Mouse (Mus musculus) cerebellum, postnatal 14 days (tissue): ENCODE data around the gene Rgl2.

Source experiments
- DNase-seq, 2 experiments: peaks; one replicate each; pipeline ENCODE4 v3.0.0; 2021; ENCODE audit warnings: mixed read lengths in 2 of 2

Gene Rgl2

DNA sequence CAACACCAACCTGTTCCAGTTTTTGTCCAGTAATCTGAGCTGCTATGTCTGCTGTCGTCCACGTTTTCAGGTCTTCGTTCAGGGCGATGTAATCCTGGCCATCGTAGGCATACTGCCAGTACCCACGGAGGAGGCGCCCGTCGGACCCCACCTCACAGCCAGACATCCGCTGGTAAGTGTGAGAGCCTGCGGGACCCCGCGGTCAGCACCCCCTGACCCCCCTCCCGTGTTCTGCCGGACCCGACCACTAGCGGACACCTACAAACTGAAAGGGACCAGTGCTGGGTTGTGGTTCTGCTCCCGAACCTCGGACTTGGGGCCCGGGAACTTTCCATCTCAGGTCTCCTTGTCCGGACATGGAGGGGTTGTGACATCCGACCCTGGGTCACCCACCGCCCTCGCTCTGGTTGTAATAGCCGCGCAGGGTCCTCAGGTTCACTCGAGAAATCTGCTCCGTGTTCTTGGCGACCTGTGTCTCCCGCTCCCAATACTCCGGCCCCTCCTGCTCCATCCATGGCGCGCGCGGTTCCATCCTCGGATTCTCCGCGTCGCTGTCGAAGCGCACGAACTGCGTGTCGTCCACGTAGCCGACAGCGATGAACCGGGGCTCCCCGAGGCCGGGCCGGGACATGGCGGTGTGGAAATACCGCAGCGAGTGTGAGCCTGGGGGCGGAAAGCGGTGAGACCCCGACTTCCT lies 48.7 kb downstream of the Rgl2 start:
- no peak for DNase-seq

DNA sequence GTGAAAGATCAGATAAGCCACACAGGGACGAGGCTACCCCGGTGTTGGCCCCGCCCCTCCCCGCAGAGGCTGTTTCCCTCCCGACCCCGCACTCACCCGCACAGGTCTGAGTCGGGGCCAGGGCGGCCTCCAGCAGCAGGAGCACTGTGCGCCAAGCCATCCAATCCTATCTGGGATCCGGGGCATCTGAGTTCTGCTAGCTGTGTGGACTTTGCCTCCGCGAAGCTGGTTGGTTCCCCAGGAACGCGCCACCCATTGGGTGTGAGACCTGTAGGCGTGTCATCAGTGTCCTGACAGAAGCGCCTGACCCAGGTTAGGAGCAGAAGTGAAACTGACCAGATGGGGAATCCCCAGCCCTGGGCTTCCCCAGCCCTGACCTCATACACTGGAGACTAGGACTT lies 49.3 kb downstream of the Rgl2 start:
- DNase-seq = peak; percentile 54 to 68

DNA sequence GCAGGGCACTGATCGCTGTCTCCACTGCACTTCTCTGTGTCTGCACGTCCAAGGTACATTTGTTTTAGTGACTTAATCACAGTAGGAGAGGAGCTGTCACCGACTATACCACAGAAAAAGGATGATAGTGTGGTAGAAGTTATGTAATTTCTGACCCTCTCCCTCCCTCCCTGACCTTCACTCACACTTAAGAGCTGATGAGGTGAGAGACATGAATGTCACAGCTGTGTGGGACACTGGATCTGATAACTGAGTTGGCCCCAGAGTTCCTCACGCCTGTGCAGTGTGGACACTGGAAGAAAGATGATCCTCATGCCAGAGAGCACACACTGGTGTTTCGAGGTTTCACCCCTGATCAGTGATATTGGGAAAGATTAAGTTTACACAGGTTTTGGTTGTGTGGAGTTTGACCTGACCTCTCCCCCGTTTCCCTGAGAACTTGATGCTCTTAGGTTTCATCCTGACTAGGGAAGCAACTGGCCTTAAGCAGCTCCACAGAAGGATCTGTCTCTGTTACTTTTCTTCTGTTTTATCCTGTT lies 50.2 kb downstream of the Rgl2 start:
- DNase-seq = no peak

DNA sequence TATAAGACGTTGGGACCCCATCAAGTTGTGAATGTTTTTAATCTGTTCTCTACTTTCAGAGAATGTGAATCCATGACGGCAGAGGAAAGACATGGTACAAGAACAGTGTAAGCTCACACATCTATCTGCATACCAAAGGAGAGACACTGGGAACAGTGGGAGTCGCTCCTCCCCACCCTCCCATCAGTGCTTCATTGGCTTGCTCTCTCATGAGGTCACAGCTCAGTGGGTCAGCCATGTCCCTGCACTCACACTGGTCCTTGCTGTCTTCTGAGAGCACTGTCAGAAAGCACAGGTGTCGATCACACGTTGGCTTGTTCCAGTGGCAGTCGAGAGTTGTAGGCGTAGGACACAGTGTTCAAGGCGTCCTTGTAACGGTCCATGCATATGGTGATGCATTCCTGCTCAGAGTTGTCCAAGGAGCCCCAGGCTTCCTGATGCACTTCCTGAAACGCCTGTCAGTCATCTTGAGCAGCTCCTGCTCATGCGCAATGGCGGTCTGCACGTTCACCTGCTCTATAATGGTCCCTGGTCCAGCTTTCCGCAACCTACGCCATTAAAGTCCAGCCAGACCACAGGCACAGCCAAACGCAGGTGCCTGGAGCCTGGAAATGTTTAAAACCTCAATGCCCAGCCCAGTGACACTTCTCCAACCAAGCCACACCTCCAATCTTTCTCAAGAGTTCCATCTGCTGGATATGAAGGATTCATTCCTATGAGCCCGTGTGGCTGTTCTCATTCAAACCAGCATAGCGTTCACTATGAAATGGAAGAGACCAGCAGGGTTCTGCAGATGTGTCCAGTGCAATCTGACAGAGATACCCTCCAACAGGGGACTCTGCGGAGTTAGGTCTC lies 51.1 kb downstream of the Rgl2 start:
- no peak for DNase-seq

DNA sequence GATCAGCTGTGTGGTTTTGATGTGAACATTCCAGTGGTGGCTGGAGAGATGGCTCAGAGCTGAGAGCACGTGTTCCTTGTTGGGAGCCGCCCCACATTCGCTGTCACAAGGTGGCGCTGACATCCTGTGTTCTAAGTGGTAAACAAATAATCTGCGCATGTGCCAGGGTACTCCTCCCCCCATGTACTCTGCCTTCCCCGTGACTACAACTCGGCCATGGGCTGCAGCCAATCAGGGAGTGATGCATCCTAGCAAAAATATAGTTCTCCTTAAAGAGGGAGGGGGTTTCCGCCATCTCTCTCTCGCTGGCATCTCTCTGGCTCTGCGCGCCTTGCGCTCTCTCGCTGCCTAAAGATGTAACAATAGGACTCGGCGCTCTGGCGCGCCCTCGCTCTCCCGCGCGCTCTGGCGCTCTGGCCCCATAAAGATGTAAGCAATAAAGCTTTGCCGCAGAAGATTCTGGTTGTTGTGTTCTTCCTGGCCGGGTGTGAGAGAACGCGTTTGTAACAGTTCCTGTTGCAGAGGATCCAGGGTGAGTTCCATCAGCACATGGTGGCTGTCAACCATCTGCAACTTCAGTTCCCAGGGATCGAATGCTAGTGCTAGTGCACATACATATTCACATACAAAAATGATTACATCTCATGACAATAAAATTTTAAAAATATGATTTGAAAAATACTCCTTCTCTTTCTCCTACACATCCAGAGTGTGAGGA lies 52.0 kb downstream of the Rgl2 start:
- peak; percentile 90 to 93 for DNase-seq

DNA sequence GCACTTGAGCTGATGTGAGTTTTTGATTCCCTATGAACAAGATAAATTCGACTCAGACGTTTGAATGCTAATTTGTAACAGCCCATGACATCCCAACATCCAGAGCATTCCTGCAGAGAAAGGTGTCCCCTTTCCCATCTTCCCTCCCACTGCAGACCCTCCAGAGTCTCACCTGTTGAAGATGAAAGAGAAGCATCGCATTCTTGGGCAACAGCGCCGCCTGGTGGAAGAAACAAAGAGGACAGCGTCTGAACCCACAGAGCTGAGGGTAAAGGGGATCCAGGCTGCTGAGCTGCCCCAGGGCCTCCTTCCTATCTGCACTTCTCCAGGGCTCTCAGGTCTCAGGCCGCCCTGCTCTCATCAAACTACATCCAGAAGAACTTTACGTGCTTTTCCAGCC lies 52.8 kb downstream of the Rgl2 start:
- peak; percentile 79 to 88 for DNase-seq
